Mouse (Mus musculus): ENCODE data around the gene Csrp1. TPM values are rescaled to one million over a fixed set of nuclear protein-coding genes. Genes with fewer than 3 reads are reported as not detected.

Csrp1 gene
- polyA plus RNA-seq, 1 experiment: 169 TPM

GRCm38 (mm10) chr1:135760216-135760615 is 40.4 kb downstream of the Csrp1 start:
- 80% methylated on average over 8 of the region's 8 CpGs for WGBS
- H3K4me1 ChIP-seq (ENCODE audit: control insufficient read depth, insufficient read depth, low read length): no peaks in the 10 kb centered on the region
- H3K4me3 ChIP-seq (ENCODE audit: insufficient read depth, low read depth, low read length): no peak overlapping the region
- TF ChIP-seq POLR2A (IDR thresholded peaks at IDR 0.05; ENCODE audit: insufficient read depth, low read depth, low read length): no peak
- TF ChIP-seq CTCF (IDR thresholded peaks at IDR 0.05; ENCODE audit: insufficient read depth, low read depth, low read length): no peak
- no peak overlapping the region for H3K27ac ChIP-seq (ENCODE audit: insufficient read depth, low read depth, low read length)

- Histone ChIP-seq H3K4me3 (ENCODE audit: insufficient read depth, low read depth, low read length) (no peak overlapping the region), H3K4me1 (ENCODE audit: control insufficient read depth, insufficient read depth, low read length) (peaks cover 12% of the 10 kb centered on the region), H3K27ac (ENCODE audit: insufficient read depth, low read depth, low read length) (no peak overlapping the region)
- TF ChIP-seq CTCF (IDR thresholded peaks at IDR 0.05; ENCODE audit: insufficient read depth, low read depth, low read length) (no peak), POLR2A (IDR thresholded peaks at IDR 0.05; ENCODE audit: insufficient read depth, low read depth, low read length) (no peak)
- 96% methylated on average over 5 of the region's 5 CpGs for WGBS
Observed at GRCm38 (mm10) chr1:135761728-135762127, 41.9 kb downstream of the Csrp1 start.

- 85% methylated on average over 9 of the region's 9 CpGs for WGBS
- no peak overlapping the region for H3K4me3 ChIP-seq (ENCODE audit: insufficient read depth, low read depth, low read length)
- H3K27ac ChIP-seq (ENCODE audit: insufficient read depth, low read depth, low read length): no peak overlapping the region
- TF ChIP-seq POLR2A (IDR thresholded peaks at IDR 0.05; ENCODE audit: insufficient read depth, low read depth, low read length) (no peak), CTCF (IDR thresholded peaks at IDR 0.05; ENCODE audit: insufficient read depth, low read depth, low read length) (no peak)
- peaks cover 21% of the 10 kb centered on the region for H3K4me1 ChIP-seq (ENCODE audit: control insufficient read depth, insufficient read depth, low read length)
Observed at GRCm38 (mm10) chr1:135763503-135764205, 43.8 kb downstream of the Csrp1 start.

GRCm38 (mm10) chr1:135764206-135764528 is 44.3 kb downstream of the Csrp1 start:
- H3K27ac ChIP-seq (ENCODE audit: insufficient read depth, low read depth, low read length): no peak overlapping the region
- TF ChIP-seq POLR2A (IDR thresholded peaks at IDR 0.05; ENCODE audit: insufficient read depth, low read depth, low read length): no peak
- no peak overlapping the region for H3K4me3 ChIP-seq (ENCODE audit: insufficient read depth, low read depth, low read length)
- 28% methylated on average over 2 of the region's 2 CpGs for whole genome bisulfite sequencing
- peaks cover 22% of the 10 kb centered on the region for H3K4me1 ChIP-seq (ENCODE audit: control insufficient read depth, insufficient read depth, low read length)

- 3% methylated on average over 90 of the region's 90 CpGs for WGBS
- H3K4me1 ChIP-seq (ENCODE audit: control insufficient read depth, insufficient read depth, low read length): peaks cover 28% of the 10 kb centered on the region
- peak within 1 kb of the TSS; percentile 17; the same call in 1 of the 2 replicates for H3K27ac ChIP-seq (ENCODE audit: insufficient read depth, low read depth, low read length)
- TF ChIP-seq POLR2A (IDR thresholded peaks at IDR 0.05; ENCODE audit: insufficient read depth, low read depth, low read length) (0 out of 2 replicates have a peak, but pooled peaks have one; percentile 38), CTCF (IDR thresholded peaks at IDR 0.05; ENCODE audit: insufficient read depth, low read depth, low read length) (no peak; the same call in 1 of the 2 replicates)
- peak within 1 kb of the TSS; percentile 62 for H3K4me3 ChIP-seq (ENCODE audit: insufficient read depth, low read depth, low read length)
Observed at GRCm38 (mm10) chr1:135765645-135766591, 46.1 kb downstream of the Csrp1 start, which contains the start of gene Phlda3. Gene Phlda3 (plus strand): TSS chr1:135766119.

GRCm38 (mm10) chr1:135766592-135767306 is 46.9 kb downstream of the Csrp1 start:
- 26% methylated on average over 30 of the region's 30 CpGs for WGBS
- TF ChIP-seq POLR2A (IDR thresholded peaks at IDR 0.05; ENCODE audit: insufficient read depth, low read depth, low read length): no peak
- TF ChIP-seq CTCF (IDR thresholded peaks at IDR 0.05; ENCODE audit: insufficient read depth, low read depth, low read length): no peak

GRCm38 (mm10) chr1:135767324-135767890 is 47.5 kb downstream of the Csrp1 start:
- WGBS: 86% methylated on average over 4 of the region's 4 CpGs
- Histone ChIP-seq H3K4me1 (ENCODE audit: control insufficient read depth, insufficient read depth, low read length) (peaks cover 38% of the 10 kb centered on the region), H3K27ac (ENCODE audit: insufficient read depth, low read depth, low read length) (no peak overlapping the region), H3K4me3 (ENCODE audit: insufficient read depth, low read depth, low read length) (peak overlapping the region; percentile 62)
- no peak for TF ChIP-seq CTCF (IDR thresholded peaks at IDR 0.05; ENCODE audit: insufficient read depth, low read depth, low read length)
- no peak for TF ChIP-seq POLR2A (IDR thresholded peaks at IDR 0.05; ENCODE audit: insufficient read depth, low read depth, low read length)

More at GRCm38 (mm10) chr1:135766592-135767306, 46.9 kb downstream of the Csrp1 start:
- Histone ChIP-seq H3K4me1 (ENCODE audit: control insufficient read depth, insufficient read depth, low read length) (peaks cover 35% of the 10 kb centered on the region), H3K27ac (ENCODE audit: insufficient read depth, low read depth, low read length) (no peak overlapping the region), H3K4me3 (ENCODE audit: insufficient read depth, low read depth, low read length) (peak overlapping the region; percentile 62)

GRCm38 (mm10) chr1:135768400-135768799 is 48.5 kb downstream of the Csrp1 start:
- Histone ChIP-seq H3K27ac (ENCODE audit: insufficient read depth, low read depth, low read length) (no peak overlapping the region), H3K4me1 (ENCODE audit: control insufficient read depth, insufficient read depth, low read length) (peaks cover 38% of the 10 kb centered on the region), H3K4me3 (ENCODE audit: insufficient read depth, low read depth, low read length) (no peak overlapping the region)
- TF ChIP-seq CTCF (IDR thresholded peaks at IDR 0.05; ENCODE audit: insufficient read depth, low read depth, low read length): no peak
- TF ChIP-seq POLR2A (IDR thresholded peaks at IDR 0.05; ENCODE audit: insufficient read depth, low read depth, low read length): no peak
- WGBS: 95% methylated on average over 2 of the region's 2 CpGs

Measured in olfactory bulb, adult 2 months (tissue).